Mouse (Mus musculus): ENCODE results near the gene Gna15. TPM values are rescaled to one million over a fixed set of nuclear protein-coding genes. Genes with fewer than 3 reads are reported as not detected.

The Gna15 gene
- polyA plus RNA-seq, 2 experiments: 3.2 to 4.6 TPM

GRCm38 (mm10) chr10:81492606-81493240 is 31.3 kb downstream of the Gna15 start:
- Histone ChIP-seq H3K36me3 (replicated peaks; ENCODE audit: control insufficient read depth, insufficient read depth, low read depth) (peaks cover 15% of the 10 kb centered on the region), H3K4me2 (ENCODE audit: low read depth) (no peak overlapping the region), H3K9me3 (ENCODE audit: control insufficient read depth, low read length) (no peaks in the 10 kb centered on the region), H3K4me3 (ENCODE audit: insufficient read depth in 1 of 2, low read depth in 2 of 2, low read length in 2 of 2) (no peak overlapping the region), H3K27ac (no peak overlapping the region), H3K4me1 (replicated peaks; ENCODE audit: control insufficient read depth in 2 of 2, insufficient read depth in 2 of 2, low read length in 1 of 2) (peaks cover 6 to 14% of the 10 kb centered on the region in 2 experiments), H3K9ac (replicated peaks) (no peak overlapping the region), H3K27me3 (ENCODE audit: control insufficient read depth, insufficient read depth, low read length) (no peaks in the 10 kb centered on the region)
- no peak for ATAC-seq (ENCODE audit: insufficient read depth)
- DNase-seq (ENCODE audit: low read depth in 3 of 3, low spot score in 3 of 3): no peak
- no peak for TF ChIP-seq EP300 (IDR thresholded peaks at IDR 0.05; ENCODE audit: low read depth)
- no peak for TF ChIP-seq CTCF (IDR thresholded peaks at IDR 0.05; ENCODE audit: low read depth)
- 86% methylated on average over 11 of the region's 11 CpGs for WGBS (ENCODE audit: insufficient replicate concordance)

- H3K36me3 ChIP-seq (replicated peaks; ENCODE audit: control insufficient read depth, insufficient read depth, low read depth): peaks cover 21% of the 10 kb centered on the region
- H3K4me2 ChIP-seq (ENCODE audit: low read depth): no peak overlapping the region
- no peak overlapping the region for H3K27ac ChIP-seq
Observed at GRCm38 (mm10) chr10:81491018-81491417, 33.0 kb downstream of the Gna15 start.

GRCm38 (mm10) chr10:81489941-81490340 is 34.1 kb downstream of the Gna15 start:
- no peak overlapping the region for H3K4me3 ChIP-seq (ENCODE audit: insufficient read depth in 1 of 2, low read depth in 2 of 2, low read length in 2 of 2)
- WGBS (ENCODE audit: insufficient replicate concordance): 82% methylated on average over 14 of the region's 14 CpGs
- H3K9me3 ChIP-seq (ENCODE audit: control insufficient read depth, low read length): no peaks in the 10 kb centered on the region
- ATAC-seq (ENCODE audit: insufficient read depth): no peak
- no peak for TF ChIP-seq CTCF (IDR thresholded peaks at IDR 0.05; ENCODE audit: low read depth)
- TF ChIP-seq EP300 (IDR thresholded peaks at IDR 0.05; ENCODE audit: low read depth): no peak
- H3K9ac ChIP-seq (replicated peaks): no peak overlapping the region
- no peaks in the 10 kb centered on the region for H3K27me3 ChIP-seq (ENCODE audit: control insufficient read depth, insufficient read depth, low read length)
- no peak overlapping the region for H3K4me2 ChIP-seq (ENCODE audit: low read depth)
- no peak overlapping the region for H3K27ac ChIP-seq
- peaks cover 1 to 5% of the 10 kb centered on the region in 2 experiments; a peak in 2 of 4 replicates for H3K4me1 ChIP-seq (replicated peaks; ENCODE audit: control insufficient read depth in 2 of 2, insufficient read depth in 2 of 2, low read length in 1 of 2)
- H3K36me3 ChIP-seq (replicated peaks; ENCODE audit: control insufficient read depth, insufficient read depth, low read depth): peaks cover 21% of the 10 kb centered on the region
- no peak for DNase-seq (ENCODE audit: low read depth in 3 of 3, low spot score in 3 of 3)

More at GRCm38 (mm10) chr10:81491018-81491417, 33.0 kb downstream of the Gna15 start:
- Histone ChIP-seq H3K4me3 (ENCODE audit: insufficient read depth in 1 of 2, low read depth in 2 of 2, low read length in 2 of 2) (no peak overlapping the region), H3K9ac (replicated peaks) (no peak overlapping the region), H3K27me3 (ENCODE audit: control insufficient read depth, insufficient read depth, low read length) (no peaks in the 10 kb centered on the region), H3K4me1 (replicated peaks; ENCODE audit: control insufficient read depth in 2 of 2, insufficient read depth in 2 of 2, low read length in 1 of 2) (peaks cover 4 to 9% of the 10 kb centered on the region in 2 experiments; a peak in 3 of 4 replicates), H3K9me3 (ENCODE audit: control insufficient read depth, low read length) (no peaks in the 10 kb centered on the region)
- TF ChIP-seq CTCF (IDR thresholded peaks at IDR 0.05; ENCODE audit: low read depth) (no peak), EP300 (IDR thresholded peaks at IDR 0.05; ENCODE audit: low read depth) (no peak)
- DNase-seq (ENCODE audit: low read depth in 3 of 3, low spot score in 3 of 3): no peak
- 83% methylated on average over 9 of the region's 9 CpGs for WGBS (ENCODE audit: insufficient replicate concordance)
- ATAC-seq (ENCODE audit: insufficient read depth): no peak

GRCm38 (mm10) chr10:81488081-81488480 is 35.9 kb downstream of the Gna15 start:
- peaks cover 21% of the 10 kb centered on the region for H3K36me3 ChIP-seq (replicated peaks; ENCODE audit: control insufficient read depth, insufficient read depth, low read depth)
- no peaks in the 10 kb centered on the region for H3K27me3 ChIP-seq (ENCODE audit: control insufficient read depth, insufficient read depth, low read length)
- no peak for TF ChIP-seq EP300 (IDR thresholded peaks at IDR 0.05; ENCODE audit: low read depth)
- TF ChIP-seq CTCF (IDR thresholded peaks at IDR 0.05; ENCODE audit: low read depth): no peak
- DNase-seq (ENCODE audit: low read depth in 3 of 3, low spot score in 3 of 3): no peak
- H3K27ac ChIP-seq: no peak overlapping the region
- no peaks in the 10 kb centered on the region for H3K9me3 ChIP-seq (ENCODE audit: control insufficient read depth, low read length)
- ATAC-seq (ENCODE audit: insufficient read depth): no peak
- no peaks in the 10 kb centered on the region for H3K4me1 ChIP-seq (replicated peaks; ENCODE audit: control insufficient read depth in 2 of 2, insufficient read depth in 2 of 2, low read length in 1 of 2)
- WGBS (ENCODE audit: insufficient replicate concordance): 86% methylated on average over 11 of the region's 11 CpGs
- no peak overlapping the region for H3K4me3 ChIP-seq (ENCODE audit: insufficient read depth in 1 of 2, low read depth in 2 of 2, low read length in 2 of 2)
- no peak overlapping the region for H3K4me2 ChIP-seq (ENCODE audit: low read depth)
- no peak overlapping the region for H3K9ac ChIP-seq (replicated peaks)

- H3K4me1 ChIP-seq (replicated peaks; ENCODE audit: control insufficient read depth in 2 of 2, insufficient read depth in 2 of 2, low read length in 1 of 2): no peaks in the 10 kb centered on the region
- TF ChIP-seq EP300 (IDR thresholded peaks at IDR 0.05; ENCODE audit: low read depth) (no peak), CTCF (IDR thresholded peaks at IDR 0.05; ENCODE audit: low read depth) (no peak)
- ATAC-seq (ENCODE audit: insufficient read depth) (no peak), DNase-seq (ENCODE audit: low read depth in 3 of 3, low spot score in 3 of 3) (no peak)
- H3K27ac ChIP-seq: no peak overlapping the region
- no peaks in the 10 kb centered on the region for H3K9me3 ChIP-seq (ENCODE audit: control insufficient read depth, low read length)
- WGBS (ENCODE audit: insufficient replicate concordance): 67% methylated on average over 10 of the region's 10 CpGs
- no peak overlapping the region for H3K9ac ChIP-seq (replicated peaks)
- peaks cover 10% of the 10 kb centered on the region for H3K27me3 ChIP-seq (ENCODE audit: control insufficient read depth, insufficient read depth, low read length)
- H3K36me3 ChIP-seq (replicated peaks; ENCODE audit: control insufficient read depth, insufficient read depth, low read depth): peaks cover 18% of the 10 kb centered on the region
- H3K4me3 ChIP-seq (ENCODE audit: insufficient read depth in 1 of 2, low read depth in 2 of 2, low read length in 2 of 2): no peak overlapping the region
- H3K4me2 ChIP-seq (ENCODE audit: low read depth): no peak overlapping the region
Observed at GRCm38 (mm10) chr10:81486496-81486895, 37.5 kb downstream of the Gna15 start.
